Mouse (Mus musculus) midbrain, embryonic 16.5 days (tissue): ENCODE results near the gene Adh1. TPM values are rescaled to one million over a fixed set of nuclear protein-coding genes. Genes with fewer than 3 reads are reported as not detected.

Source experiments
- ATAC-seq: fragments of 200-750 bp; cut with Nextera tagmentation; 2 replicates; pipeline ENCODE4 v1.8.0; 2017; ENCODE audit warnings: moderate TSS enrichment
- H3K27ac ChIP-seq: fragments of 300-500 bp; sonication (generic); 2 replicates; pipeline ENCODE4 v1.5.1; 2014; ENCODE audit warnings: mild to moderate bottlenecking, low read length, mixed read lengths
- H3K27me3 ChIP-seq: fragments of 300-500 bp; sonication (generic); 2 replicates; pipeline ENCODE4 v1.6.1; 2014; ENCODE audit warnings: low read depth, low read length, mixed read lengths; ENCODE audit not compliant: control insufficient read depth, insufficient read depth
- H3K36me3 ChIP-seq: fragments of 300-500 bp; sonication (generic); 2 replicates; pipeline ENCODE4 v1.6.1; 2014; ENCODE audit warnings: mild to moderate bottlenecking, low read length, moderate library complexity, mixed read lengths; ENCODE audit not compliant: control insufficient read depth, insufficient read depth
- H3K4me1 ChIP-seq: fragments of 300-500 bp; sonication (generic); 2 replicates; pipeline ENCODE4 v1.6.1; 2014; ENCODE audit warnings: mild to moderate bottlenecking, low read length, mixed read lengths; ENCODE audit not compliant: control insufficient read depth, insufficient read depth
- H3K4me2 ChIP-seq: fragments of 300-500 bp; sonication (generic); 2 replicates; pipeline ENCODE4 v1.6.1; 2014; ENCODE audit warnings: mild to moderate bottlenecking, low read length, mixed read lengths
- H3K4me3 ChIP-seq: fragments of 300-500 bp; sonication (generic); 2 replicates; pipeline ENCODE4 v1.5.1; 2014; ENCODE audit warnings: low read depth, mild to moderate bottlenecking, low read length, moderate library complexity, mixed read lengths
- H3K9ac ChIP-seq: fragments of 300-500 bp; sonication (generic); 2 replicates; pipeline ENCODE4 v1.6.1; 2014; ENCODE audit warnings: low read depth, low read length, mixed read lengths
- H3K9me3 ChIP-seq: fragments of 300-500 bp; sonication (generic); replicated peaks from 2 replicates; pipeline ENCODE4 v1.6.1; 2014; ENCODE audit warnings: mild to moderate bottlenecking, low read length, mixed read lengths; ENCODE audit not compliant: control insufficient read depth, poor library complexity, severe bottlenecking
- WGBS: fragments of 180-500 bp; shearing (Covaris S2); extraction: QIAGEN DNeasy Blood & Tissue Kit; methylation state at CpG from one replicate; pipeline ENCODE4 v1.1.7; 2014; 5-methylcytosine and 5-hydroxymethylcytosine counted together
- polyA plus RNA-seq: library from polyadenylated mRNA; unstranded; fragments of >200 nt; fragmentation: Nextera tagmentation; extraction: Ambion mirVana; gene quantifications from 2 replicates; pipeline ENCODE4 v1.2.1, GENCODE M21; 2015

Adh1 gene
- polyA plus RNA-seq, 1 experiment from 2014 or later, result 1.1 TPM

DNA sequence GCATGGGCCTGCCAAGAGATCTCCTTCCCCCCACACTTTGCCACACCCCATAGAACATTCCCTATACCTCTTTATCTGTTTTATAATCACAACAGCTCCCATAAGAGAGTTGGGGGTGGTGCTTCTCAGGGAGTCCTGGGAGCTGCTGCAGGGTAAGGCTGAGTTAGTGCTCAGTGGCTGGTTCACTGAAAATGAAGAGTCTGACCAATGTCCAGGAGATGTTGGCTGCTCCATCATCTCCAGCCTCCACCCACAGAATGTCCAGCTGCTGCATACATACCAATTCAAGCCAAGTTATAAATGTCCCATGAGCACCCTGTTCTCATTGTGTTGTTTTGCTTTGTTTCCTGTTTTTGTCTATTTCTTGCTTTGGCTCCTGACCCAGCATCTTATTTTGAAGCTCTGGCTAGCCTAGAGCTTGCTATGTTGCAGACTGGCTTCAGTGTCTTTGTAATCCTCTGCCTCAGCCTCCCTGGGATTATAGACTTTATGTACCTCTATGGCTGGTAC lies 14.2 kb upstream of the Adh1 start:
- H3K27ac ChIP-seq, result no peak overlapping the region
- no peaks in the 10 kb centered on the region for H3K9me3 ChIP-seq
- ATAC-seq, result no peak
- H3K9ac ChIP-seq, result no peak overlapping the region
- H3K4me2 ChIP-seq, result no peak overlapping the region
- H3K36me3 ChIP-seq, result no peaks in the 10 kb centered on the region
- H3K27me3 ChIP-seq, result no peaks in the 10 kb centered on the region
- peaks cover 4% of the 10 kb centered on the region; the same call in 1 of the 2 replicates for H3K4me1 ChIP-seq
- H3K4me3 ChIP-seq, result no peak overlapping the region

DNA sequence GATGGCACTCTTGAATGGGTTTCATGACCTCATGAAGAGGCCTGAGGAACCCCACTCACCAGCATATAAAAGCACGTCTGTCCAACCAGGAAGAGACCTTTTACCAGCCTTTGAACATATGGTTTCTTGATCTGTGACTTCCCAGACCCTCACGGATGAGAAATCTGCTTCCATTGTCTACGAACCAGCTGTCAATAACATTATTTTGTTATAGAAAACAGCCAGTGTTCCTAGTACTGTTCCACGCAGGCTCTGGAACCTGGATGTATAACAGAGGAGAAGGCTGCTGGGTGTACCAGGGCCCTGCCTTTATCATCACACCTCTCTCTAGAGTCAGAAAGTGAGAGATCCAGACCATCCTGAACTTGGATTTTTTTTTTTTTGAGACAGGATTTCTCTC lies 13.6 kb upstream of the Adh1 start:
- Histone ChIP-seq H3K9ac (no peak overlapping the region), H3K4me1 (no peaks in the 10 kb centered on the region; the same call in 1 of the 2 replicates), H3K4me2 (no peak overlapping the region), H3K9me3 (no peaks in the 10 kb centered on the region), H3K27me3 (no peaks in the 10 kb centered on the region), H3K27ac (no peak overlapping the region), H3K36me3 (no peaks in the 10 kb centered on the region), H3K4me3 (no peak overlapping the region)
- ATAC-seq, result no peak
- 87% methylated on average over 4 of the region's 4 CpGs for WGBS

DNA sequence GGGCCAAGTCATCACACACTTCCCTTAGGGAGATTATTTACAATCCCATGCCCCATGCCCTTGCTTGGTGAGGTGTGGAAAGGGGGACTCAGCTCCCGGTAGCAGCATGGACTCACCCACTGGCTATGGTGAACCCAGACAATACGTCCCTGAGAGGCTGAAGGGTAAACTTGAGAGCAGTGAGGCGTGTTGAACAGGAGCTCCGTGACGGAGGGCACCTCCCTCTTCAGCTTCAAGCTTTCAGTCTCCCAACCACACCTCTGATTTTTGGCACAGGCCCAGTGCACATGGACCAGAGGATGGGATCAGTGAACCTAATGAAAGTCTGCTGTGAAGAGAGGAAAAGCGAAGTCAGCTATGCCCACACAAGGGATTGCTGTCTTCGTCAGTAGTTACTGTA lies 12.8 kb upstream of the Adh1 start:
- WGBS, result 77% methylated on average over 7 of the region's 7 CpGs
- H3K9ac ChIP-seq, result no peak overlapping the region
- ATAC-seq, result no peak

DNA sequence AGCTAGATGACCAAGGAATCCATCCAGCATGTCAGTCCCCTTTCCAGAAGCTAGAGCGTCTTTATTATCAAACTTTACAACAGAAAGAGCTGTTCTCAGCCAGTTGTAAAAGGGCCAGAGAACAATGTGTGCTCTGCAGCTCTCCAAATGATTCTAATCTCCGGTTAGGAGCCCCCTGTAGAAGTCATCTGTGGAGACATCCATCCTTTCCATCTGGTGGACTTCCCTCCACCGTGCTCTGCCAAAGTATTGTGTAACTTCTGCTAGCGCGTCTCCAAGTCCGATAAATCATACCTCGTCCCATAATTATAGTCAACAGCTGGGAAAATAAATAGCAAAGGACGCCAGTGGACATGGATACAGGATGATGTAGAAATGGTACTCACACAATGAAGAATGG lies 12.0 kb upstream of the Adh1 start:
- no peaks in the 10 kb centered on the region; the same call in 1 of the 2 replicates for H3K4me1 ChIP-seq
- H3K36me3 ChIP-seq, result no peaks in the 10 kb centered on the region
- H3K4me2 ChIP-seq, result no peak overlapping the region
- H3K4me3 ChIP-seq, result no peak overlapping the region
- no peak overlapping the region for H3K9ac ChIP-seq
- 90% methylated on average over 8 of the region's 8 CpGs for WGBS
- no peaks in the 10 kb centered on the region for H3K27me3 ChIP-seq
- H3K27ac ChIP-seq, result no peak overlapping the region
- H3K9me3 ChIP-seq, result no peaks in the 10 kb centered on the region
- ATAC-seq, result no peak

More for the DNA sequence above, 12.8 kb upstream of the Adh1 start:
- Histone ChIP-seq H3K4me2 (no peak overlapping the region), H3K27ac (no peak overlapping the region), H3K4me1 (no peaks in the 10 kb centered on the region; the same call in 1 of the 2 replicates), H3K36me3 (no peaks in the 10 kb centered on the region), H3K4me3 (no peak overlapping the region), H3K9me3 (no peaks in the 10 kb centered on the region), H3K27me3 (no peaks in the 10 kb centered on the region)

DNA sequence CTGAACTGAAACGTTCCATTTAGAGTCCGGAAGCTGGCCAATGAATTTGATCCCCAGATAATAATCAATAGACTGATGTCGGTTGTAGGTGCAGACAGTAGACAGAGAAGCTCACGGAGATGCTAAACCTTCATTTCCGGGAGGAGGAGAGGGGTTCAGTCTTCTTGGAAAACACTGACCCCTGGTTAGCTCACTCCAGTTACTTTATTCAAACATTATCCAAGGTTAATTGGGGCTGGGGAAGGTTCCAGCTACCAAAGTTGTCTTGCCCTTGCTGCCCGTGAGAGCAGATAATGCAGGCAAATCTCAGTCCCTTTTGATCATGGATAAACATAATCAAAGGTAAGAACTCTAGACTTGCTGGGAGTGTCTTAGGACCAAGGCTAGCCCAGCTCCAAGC lies 9.6 kb upstream of the Adh1 start:
- H3K9ac ChIP-seq, result no peak overlapping the region
- 86% methylated on average over 6 of the region's 6 CpGs for WGBS

DNA sequence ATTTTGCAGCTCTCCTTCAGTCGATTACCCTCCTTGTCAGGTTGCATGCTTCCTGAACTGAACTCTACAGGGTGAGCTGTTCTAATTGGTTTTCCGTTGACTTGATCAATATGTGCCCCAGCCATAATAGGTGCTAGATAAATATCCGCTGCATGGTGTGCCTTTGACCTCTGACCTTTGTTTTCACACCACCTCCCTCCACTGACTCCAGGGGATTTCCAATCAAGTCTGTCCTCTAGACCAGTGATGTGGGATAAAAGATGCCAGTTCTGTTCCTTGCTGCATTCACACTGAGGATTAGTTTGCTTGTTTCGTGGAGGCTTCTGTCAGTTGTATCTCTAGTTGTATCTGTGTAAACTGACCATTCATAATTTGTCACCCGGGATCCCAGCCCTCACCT lies 6.6 kb upstream of the Adh1 start:
- Histone ChIP-seq H3K27me3 (no peaks in the 10 kb centered on the region), H3K4me1 (no peaks in the 10 kb centered on the region), H3K27ac (no peak overlapping the region), H3K9ac (no peak overlapping the region), H3K4me2 (no peak overlapping the region), H3K9me3 (no peaks in the 10 kb centered on the region), H3K36me3 (no peaks in the 10 kb centered on the region), H3K4me3 (no peak overlapping the region)
- 34% methylated on average over 5 of the region's 5 CpGs for WGBS
- ATAC-seq, result no peak

More for the DNA sequence above, 9.6 kb upstream of the Adh1 start:
- H3K27me3 ChIP-seq, result no peaks in the 10 kb centered on the region
- H3K9me3 ChIP-seq, result no peaks in the 10 kb centered on the region
- no peak overlapping the region for H3K4me3 ChIP-seq
- ATAC-seq, result no peak
- H3K4me1 ChIP-seq, result no peaks in the 10 kb centered on the region
- H3K4me2 ChIP-seq, result no peak overlapping the region
- H3K36me3 ChIP-seq, result no peaks in the 10 kb centered on the region
- no peak overlapping the region for H3K27ac ChIP-seq

DNA sequence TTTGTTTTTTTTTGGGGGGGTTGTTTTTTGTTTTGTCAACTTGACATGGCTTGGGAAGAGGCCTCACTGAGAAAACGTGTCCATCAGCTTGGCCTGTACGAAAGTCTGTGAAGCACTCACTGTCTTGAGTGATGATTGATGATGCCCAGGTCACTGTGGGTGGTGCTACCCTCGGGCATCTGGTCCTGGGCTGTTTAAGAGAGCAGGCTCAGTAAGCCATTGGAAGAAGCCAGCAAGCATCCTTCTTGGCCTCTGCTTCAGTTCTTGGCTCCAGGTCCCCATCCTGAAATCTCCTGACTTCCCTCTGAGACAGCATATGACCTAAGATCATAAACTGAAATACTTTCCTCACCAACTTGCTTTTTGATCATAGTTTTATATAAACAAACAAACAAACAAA lies 5.4 kb upstream of the Adh1 start:
- Histone ChIP-seq H3K27me3 (no peaks in the 10 kb centered on the region), H3K36me3 (no peaks in the 10 kb centered on the region), H3K27ac (no peak overlapping the region), H3K4me2 (no peak overlapping the region), H3K9ac (no peak overlapping the region), H3K9me3 (no peaks in the 10 kb centered on the region), H3K4me3 (no peak overlapping the region), H3K4me1 (no peaks in the 10 kb centered on the region)
- ATAC-seq, result no peak
- 84% methylated on average over 3 of the region's 3 CpGs for WGBS

DNA sequence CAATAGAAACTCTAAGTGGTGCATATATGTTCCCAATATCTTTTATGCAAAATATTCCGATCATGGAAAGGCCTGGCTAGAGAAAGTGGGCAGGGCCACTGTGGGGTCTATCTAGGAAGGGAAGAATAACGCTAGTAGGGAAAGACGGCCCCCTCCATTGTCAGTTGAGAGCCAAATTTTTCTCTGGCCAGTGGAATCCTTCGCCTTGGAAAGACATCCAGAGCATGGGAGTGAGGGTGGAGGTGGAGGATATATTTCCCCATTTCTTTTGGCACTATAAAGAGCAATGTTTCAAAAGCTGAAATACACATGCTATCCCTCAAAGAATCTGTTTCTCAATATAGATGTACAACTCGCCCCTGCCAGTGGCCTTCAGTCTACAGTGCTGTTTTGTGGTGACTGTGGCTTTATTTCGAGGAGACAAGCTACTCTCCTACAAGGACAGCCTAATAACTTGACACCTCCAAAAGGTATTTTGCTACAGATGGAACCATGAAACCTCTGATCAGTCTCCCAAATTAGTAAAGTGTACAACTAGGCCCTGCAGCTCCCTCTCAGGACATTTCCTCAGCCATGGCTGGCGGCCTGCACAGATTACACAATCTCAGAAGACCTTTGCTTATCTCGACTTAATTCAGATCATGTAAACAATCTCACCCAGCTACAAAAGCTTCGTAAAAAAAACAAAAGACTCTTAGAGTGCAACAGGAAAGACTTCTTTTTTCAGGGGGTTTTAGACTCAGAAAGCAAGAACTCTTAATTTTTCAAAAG lies 4.8 kb upstream of the Adh1 start:
- ATAC-seq, result no peak
- H3K4me1 ChIP-seq, result no peaks in the 10 kb centered on the region
- no peak overlapping the region for H3K4me2 ChIP-seq
- no peaks in the 10 kb centered on the region for H3K36me3 ChIP-seq
- H3K27ac ChIP-seq, result no peak overlapping the region
- 86% methylated on average over 9 of the region's 9 CpGs for WGBS
- no peaks in the 10 kb centered on the region for H3K27me3 ChIP-seq
- H3K9ac ChIP-seq, result no peak overlapping the region
- no peak overlapping the region for H3K4me3 ChIP-seq
- no peaks in the 10 kb centered on the region for H3K9me3 ChIP-seq

DNA sequence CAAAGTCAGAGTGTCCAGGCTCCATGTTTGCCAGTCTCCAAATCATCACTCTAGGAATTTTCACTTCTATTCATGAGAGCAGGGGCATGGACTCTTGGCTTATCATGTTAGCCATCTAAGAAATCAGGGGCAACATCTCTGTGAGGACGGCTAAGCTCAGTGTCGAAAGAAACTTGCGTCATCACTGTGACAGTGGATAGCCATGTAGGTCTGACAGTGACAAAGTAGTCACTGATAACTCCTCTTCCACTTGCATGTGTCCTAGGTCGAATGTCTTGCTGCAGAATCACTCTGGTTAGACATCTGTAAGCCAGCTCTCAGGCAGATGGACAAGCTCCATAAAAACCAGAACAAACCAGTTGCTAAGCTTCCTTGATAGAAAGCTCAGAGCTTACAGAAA lies 1.8 kb downstream of the Adh1 start:
- H3K4me1 ChIP-seq, result no peaks in the 10 kb centered on the region

More for the DNA sequence above, 1.8 kb downstream of the Adh1 start:
- Histone ChIP-seq H3K9ac (no peak overlapping the region), H3K27me3 (no peaks in the 10 kb centered on the region), H3K36me3 (no peaks in the 10 kb centered on the region), H3K4me3 (no peak overlapping the region), H3K4me2 (no peak overlapping the region), H3K27ac (no peak overlapping the region), H3K9me3 (no peaks in the 10 kb centered on the region)
- 93% methylated on average over 4 of the region's 4 CpGs for WGBS
- no peak for ATAC-seq
